Mouse (Mus musculus) mouse embryonic stem cell (cell line): Measurements from ENCODE around the gene Pknox2.

Experiments
- in situ Hi-C, 2 experiments: fragments of 300-500 bp; cut with MboI; formaldehyde crosslinking; loops; 1 replicate in 1 of 2; 3 replicates in 1 of 2; pipeline ENCODE4 v1.14.3; 2019 to 2020; ENCODE audit warnings: low sequenced_read_pairs in 2 of 2, low pct_unique_long_range_greater_than_20kb in 1 of 2, mixed read lengths in 1 of 2; ENCODE audit not compliant: unreplicated experiment in 1 of 2

Pknox2 gene

GRCm38 (mm10) chr9:37144251-37144650, 3.0 kb downstream of the Pknox2 start:
- in situ Hi-C loops, result no loop called here

GRCm38 (mm10) chr9:37143046-37143931, 3.9 kb downstream of the Pknox2 start:
- in situ Hi-C loops, result no loop called here

GRCm38 (mm10) chr9:37142107-37142506, 5.1 kb downstream of the Pknox2 start:
- in situ Hi-C loops, result no loop called here

GRCm38 (mm10) chr9:37140464-37141181, 6.6 kb downstream of the Pknox2 start:
- in situ Hi-C loops, result no loop called here

GRCm38 (mm10) chr9:37139514-37139913, 7.7 kb downstream of the Pknox2 start:
- in situ Hi-C loops, result no loop called here

- in situ Hi-C loops, result no loop called here
These were observed 8.3 kb downstream of the Pknox2 start for GRCm38 (mm10) chr9:37138883-37139282.

GRCm38 (mm10) chr9:37136340-37136739, 10.9 kb downstream of the Pknox2 start:
- in situ Hi-C loops, result no loop called here

GRCm38 (mm10) chr9:37133495-37133894, 13.7 kb downstream of the Pknox2 start:
- in situ Hi-C loops, result no loop called here

- in situ Hi-C loops, result no loop called here
These were observed 18.2 kb downstream of the Pknox2 start for GRCm38 (mm10) chr9:37129046-37129445.

GRCm38 (mm10) chr9:37126197-37126596, 21.0 kb downstream of the Pknox2 start:
- in situ Hi-C loops, result no loop called here

- in situ Hi-C loops, result no loop called here
These were observed 22.3 kb downstream of the Pknox2 start for GRCm38 (mm10) chr9:37124696-37125480.

GRCm38 (mm10) chr9:37123384-37123783, 23.8 kb downstream of the Pknox2 start:
- in situ Hi-C loops, result no loop called here

GRCm38 (mm10) chr9:37122971-37123370, 24.2 kb downstream of the Pknox2 start:
- in situ Hi-C loops, result no loop called here

- in situ Hi-C loops, result no loop called here
These were observed 24.8 kb downstream of the Pknox2 start for GRCm38 (mm10) chr9:37122381-37122780.

GRCm38 (mm10) chr9:37121761-37122331, 25.4 kb downstream of the Pknox2 start:
- in situ Hi-C loops, result no loop called here

GRCm38 (mm10) chr9:37120801-37121200, 26.4 kb downstream of the Pknox2 start:
- in situ Hi-C loops, result no loop called here

- in situ Hi-C loops, result no loop called here
These were observed 29.7 kb downstream of the Pknox2 start for GRCm38 (mm10) chr9:37117529-37117928.

- in situ Hi-C loops, result no loop called here
These were observed 30.4 kb downstream of the Pknox2 start for GRCm38 (mm10) chr9:37116632-37117413.
